Mouse (Mus musculus) heart, adult 9 months (tissue): ENCODE data around the gene Relb.
A peak's percentile ranks its signal among the peaks of the same experiment; 100 is the strongest.

Experiments
- DNase-seq, 2 experiments: peaks; one replicate each; pipeline ENCODE4 v3.0.0; 2022; ENCODE audit warnings: low spot score in 2 of 2

The Relb gene

DNA sequence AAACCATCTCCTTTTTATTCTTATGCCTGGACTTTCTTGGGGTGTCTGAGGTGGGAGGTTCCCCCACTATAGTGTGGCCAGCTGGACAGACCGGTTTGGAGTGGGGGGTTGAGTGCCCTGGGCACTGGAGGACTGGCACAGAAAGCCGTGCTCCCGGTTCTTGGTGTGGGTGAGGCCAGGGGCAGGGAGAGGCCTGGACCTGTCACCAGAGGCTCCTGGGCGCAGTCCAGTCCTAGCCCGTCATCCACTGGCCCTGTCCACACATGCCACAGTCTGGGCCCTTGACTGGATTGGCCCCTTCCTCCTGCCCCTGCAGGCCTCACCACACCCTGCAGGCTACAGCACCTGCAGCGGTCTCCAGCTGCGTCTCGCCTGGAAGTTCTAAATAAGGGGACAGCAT is 48.6 kb downstream of the Relb start:
- DNase-seq = no peak

DNA sequence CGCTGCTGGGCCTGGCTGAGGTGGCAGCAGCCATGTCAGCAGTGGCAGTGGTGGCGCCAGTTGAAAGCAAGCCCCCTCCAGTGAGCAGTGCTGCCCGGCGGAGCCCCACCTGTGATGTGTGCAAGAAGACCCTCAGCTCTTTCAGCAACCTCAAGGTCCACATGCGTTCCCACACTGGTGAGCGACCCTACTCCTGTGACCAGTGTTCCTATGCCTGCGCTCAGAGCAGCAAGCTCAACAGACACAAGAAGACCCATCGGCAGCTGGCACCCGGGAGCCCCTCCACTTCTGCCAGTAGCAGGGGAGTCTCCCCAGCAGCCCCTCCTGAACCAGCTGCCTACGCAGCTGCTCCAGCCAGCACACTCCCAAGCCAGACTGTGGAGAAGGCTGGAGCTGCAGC is 49.5 kb downstream of the Relb start:
- no peak for DNase-seq

DNA sequence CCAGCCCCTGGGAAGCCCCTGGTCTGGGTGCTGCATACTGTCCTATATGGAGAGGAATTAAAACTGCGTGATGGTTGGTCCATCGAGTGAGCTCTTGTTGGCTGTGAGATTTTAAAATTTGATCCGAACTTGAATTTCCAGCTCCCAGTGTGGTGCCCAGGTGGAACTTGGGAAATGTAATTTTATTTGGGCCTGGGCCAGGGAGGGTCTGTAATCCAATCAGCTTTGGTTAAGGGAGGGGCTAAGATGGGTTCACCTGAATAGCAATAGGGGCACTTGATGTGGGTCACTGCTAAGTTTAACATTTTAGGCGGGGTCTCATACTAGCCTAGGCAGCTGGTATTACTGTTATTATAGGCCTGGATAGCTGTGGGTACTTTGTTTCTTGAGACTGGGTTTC is 50.8 kb downstream of the Relb start:
- no peak for DNase-seq

DNA sequence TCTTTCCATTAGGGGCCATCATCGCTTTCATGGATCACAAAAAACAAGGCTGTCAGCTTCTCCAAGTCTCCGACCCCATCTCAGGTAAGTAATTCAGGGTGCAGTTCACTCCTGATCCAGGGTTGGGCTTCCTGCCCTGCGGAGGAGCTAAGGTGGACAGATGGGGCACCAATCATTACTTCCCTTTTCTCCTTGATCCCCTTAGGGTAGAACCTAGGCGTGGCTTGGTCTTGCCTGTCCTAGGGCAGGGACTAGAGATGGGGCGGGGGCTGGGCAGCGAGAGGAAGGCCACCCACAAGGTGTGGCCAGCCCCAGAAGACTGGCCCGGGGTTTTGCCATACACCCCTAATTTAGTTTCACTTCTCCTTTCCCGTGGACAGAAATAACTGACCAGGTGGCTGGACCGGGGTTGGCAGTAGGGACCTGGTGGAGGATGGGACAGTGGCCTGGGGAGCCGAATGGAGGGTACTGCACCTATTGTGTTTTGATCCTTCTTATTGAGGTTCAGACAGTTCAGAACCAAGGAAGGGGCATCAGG is 51.3 kb downstream of the Relb start:
- DNase-seq = no peak

DNA sequence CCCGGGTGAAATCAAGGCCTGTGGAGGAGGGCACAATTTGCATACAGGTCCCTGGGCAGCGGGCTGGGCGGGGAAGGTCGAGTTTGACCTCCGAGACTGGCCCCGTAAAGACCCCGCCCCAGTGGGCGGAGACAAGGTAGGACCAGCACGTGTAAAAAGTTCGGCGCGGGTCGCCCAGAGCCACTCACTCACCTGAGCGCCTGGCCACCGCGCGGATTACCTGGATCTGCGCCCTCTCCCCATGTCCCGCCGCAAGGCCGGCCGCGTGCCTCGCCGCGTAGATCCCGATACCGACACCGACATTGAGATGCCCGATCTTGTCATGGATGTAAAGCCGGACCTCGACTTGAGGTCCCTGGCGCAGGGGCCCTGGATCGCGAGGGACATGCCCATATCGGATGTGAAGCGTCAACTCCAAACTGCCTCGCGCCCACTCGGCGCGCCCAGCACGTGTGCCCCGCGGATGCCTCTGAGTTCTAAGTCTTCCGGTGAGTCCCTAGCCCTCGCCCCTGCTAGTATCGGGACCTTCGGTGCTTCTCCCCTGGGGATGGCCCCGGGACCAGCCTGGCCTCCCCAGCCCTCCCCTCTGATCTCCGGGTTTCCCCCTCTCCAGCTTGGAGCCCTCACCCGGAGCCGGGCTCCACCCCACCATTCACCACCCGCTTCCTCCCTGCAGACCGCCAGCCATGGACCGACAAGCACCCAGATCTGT is 51.9 kb downstream of the Relb start, which contains the start of the genes Zfp296 and Gemin7:
Zfp296 (plus strand) TSS at position 147 of the 712 bp plus-strand sequence.
Gemin7 (minus strand) TSS at position 455 of the 712 bp plus-strand sequence.
- no peak for DNase-seq

DNA sequence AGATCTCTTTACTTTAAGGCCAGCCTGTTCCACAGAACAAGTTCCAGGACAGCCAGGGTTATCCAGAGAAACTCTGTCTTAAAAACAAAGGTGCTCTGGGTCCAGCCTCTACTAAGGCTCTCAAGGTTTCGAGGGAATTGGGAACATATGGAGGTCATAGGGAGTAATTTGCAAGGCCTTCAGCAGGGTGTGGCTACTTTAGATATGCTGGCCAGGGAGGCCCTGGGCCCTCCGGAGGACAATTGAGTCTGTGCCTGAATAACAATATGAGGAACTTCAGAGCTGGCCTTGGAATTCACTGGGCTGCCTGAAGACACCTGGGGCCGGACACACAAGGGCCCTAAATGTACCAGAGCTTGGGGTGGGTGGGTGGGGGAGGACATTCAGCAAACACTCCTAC is 53.7 kb downstream of the Relb start:
- no peak for DNase-seq

DNA sequence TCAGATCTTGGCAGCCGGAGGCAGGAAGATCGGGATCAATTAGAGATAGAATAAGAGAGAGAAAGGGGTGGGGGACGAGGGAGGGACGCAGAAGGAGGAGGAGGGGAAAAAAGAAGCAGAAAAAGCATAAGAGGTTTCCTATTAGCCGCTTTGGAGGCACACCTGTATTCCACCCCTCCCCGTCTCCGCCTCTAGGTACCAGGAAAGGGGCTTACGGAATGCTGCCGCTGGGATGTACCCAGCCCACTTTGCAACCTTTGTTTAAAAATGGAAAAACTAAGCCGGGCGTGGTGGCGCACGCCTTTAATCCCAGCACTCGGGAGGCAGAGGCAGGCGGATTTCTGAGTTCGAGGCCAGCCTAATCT is 55.5 kb downstream of the Relb start:
- DNase-seq = no peak

DNA sequence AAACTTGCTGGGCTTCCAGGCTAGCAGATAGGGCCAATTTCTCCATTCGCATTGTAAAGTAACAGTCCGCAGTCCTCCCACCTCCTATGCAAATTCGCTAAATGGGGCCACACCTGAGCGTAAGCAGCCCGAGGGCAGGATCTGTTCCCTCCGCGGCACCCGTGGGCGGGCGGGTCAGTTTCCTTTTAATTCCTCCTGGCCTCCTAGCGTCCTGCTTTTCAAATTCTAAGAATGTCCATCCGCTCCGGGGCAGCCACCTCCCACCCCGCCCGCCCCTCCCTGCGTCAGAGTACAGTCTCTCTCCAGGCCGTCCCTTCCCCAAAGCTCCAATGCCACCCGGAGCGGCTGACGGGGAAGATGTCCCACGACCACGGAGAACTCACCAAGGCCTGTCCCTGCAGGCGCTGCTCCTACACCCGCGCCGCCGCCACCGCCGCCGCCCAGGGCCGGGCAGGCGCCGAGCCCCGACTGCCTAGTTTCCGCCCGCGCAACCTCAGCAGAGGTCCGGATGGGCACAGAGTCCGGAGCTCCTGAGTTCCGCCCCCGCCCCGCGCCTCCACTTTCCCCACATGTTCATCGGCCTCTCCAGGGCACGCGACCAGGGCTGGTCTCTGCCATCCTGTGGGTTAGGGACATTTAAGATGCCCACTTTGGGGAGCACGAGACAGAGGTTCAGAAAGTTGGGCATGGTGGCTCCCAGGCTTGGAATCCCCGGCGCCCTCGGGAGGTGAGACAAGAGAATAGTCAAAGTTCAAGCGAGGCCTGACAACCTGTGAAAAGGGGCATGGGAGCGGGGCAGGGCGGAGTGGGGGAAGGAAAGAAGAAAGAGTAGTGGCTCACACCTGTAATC is 56.1 kb downstream of the Relb start:
- DNase-seq = peak; percentile 75 to 78

DNA sequence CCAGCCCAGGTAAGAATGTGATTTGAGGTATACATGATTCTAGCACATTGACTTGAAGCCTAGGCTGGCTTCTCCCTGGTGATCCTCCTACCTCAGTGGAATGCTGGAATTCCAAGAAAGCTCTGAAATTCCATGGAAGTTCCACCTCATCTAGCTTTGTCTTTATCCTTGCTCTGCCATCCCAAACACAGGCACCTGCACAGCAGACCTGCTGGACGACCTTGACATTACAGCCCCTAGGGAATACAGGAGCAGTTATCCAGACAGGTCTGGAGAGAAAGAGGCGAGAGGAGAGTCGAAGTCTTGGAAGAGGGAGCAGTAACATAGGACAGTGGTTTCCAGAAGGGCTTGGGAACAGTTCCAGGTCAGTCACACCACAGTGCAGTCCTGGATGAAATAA is 59.6 kb downstream of the Relb start:
- no peak for DNase-seq

DNA sequence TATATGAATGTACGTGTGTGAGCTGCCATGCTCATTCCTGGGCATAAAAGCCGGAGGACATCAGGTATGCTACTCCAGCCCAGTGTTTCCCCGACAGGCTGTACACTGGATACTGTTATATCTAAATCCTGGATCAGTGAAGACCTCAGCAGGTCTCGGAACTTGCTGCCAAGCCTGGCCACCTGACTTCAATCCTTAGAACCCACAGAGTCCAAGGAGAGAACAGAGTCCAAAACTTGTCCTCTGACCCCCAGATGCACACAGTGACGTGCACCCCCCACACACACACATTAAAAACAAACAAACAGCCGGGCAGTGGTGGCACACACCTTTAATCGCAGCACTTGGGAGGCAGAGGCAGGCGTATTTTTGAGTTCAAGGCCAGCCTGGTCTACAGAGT is 61.8 kb downstream of the Relb start:
- no peak for DNase-seq

DNA sequence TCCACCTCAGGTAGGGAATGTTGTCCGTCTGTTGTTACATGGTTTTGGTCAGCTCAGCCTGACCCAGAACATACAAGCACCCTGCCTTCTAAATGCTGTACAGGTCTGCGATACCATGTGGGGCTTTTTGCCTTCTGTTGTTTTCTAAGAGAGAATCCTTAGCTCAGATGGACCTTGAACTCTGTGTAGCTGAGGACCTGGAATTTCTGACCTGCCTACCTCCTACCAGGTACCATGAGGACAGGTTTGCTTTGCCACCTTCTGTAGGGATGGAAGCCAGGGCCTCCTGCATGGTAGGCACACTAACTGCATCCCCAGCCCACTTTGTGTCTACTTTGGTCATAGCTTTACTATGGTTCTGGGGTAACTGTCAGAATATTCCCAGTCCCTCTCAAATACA is 63.4 kb downstream of the Relb start:
- DNase-seq = no peak

DNA sequence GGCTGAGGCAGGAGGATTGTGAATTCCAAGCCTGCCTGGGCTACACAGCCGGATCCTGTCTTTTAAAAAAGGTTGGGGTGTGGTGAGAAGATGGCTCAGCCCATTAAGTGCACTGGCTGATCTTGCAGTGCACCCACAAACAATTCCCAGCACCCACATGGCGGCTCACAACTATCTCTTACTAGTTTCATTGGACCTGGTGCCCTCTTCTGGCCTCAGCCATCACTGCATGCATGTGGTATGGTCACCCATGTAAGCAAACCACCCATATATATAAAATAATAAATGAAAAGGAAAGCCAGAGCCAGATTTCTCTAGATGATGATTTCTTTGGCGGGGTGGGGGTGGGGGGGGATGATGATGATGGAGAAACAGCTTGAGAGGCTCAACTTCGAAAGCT is 64.8 kb downstream of the Relb start:
- DNase-seq = no peak

DNA sequence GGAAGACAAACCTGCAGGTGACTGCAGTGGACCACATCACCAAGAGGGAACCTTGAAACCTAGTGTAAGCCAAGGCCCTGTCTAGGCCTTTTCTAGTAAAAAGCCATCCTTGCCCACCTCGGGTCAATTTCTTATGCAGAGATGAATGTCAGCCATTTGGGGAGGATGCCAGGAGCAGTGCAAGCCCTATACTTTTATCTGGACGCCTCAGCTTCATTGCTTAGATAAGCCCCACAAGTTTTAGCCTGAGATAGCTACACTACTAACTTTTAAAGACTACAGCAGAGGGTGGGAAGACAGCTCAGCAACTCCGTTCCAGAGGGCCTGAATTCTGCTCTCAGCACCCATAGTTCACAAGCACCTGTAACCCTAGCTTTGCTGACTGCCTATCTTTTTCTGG is 65.4 kb downstream of the Relb start:
- DNase-seq = no peak

DNA sequence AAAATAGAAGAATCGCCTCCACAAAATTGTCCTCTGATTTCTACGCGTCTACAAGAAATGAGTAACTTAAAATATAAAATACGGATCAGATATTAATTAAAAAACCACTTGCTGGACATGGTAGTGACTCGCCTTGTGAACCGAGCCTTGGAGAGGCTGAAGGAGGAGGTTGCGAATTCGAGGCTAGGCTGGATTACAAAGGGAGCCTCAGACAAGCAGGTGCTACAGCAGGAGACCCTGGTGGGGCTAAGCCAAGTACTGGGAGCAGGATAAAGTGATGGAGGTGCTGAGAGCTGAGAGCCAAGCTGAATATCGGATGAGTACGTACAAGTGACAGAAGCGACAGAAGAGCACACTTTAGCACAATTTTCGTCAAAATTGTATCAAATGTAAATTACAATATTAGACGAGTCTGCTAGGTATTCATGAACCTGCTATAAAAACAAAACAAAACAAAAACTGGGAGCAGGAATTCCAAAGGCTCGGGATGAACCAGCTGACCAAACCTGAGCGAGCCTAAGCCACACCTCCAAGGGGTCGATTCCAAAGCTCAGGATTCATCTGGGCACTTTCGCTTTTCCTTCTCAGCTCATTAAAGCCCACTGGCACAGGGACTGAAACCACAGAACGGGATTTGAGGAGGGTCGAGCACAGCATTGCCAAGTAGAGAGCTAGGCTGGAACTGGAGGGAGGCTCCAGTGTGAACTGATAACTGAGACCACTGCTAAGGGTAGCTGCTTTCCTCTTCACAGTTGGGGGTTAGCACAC is 66.4 kb downstream of the Relb start, which contains the start of gene Ppp1r37:
Ppp1r37 (minus strand) TSS at position 434 of the 768 bp plus-strand sequence.
- DNase-seq = peak in 1 of 2 experiments; percentile 44

DNA sequence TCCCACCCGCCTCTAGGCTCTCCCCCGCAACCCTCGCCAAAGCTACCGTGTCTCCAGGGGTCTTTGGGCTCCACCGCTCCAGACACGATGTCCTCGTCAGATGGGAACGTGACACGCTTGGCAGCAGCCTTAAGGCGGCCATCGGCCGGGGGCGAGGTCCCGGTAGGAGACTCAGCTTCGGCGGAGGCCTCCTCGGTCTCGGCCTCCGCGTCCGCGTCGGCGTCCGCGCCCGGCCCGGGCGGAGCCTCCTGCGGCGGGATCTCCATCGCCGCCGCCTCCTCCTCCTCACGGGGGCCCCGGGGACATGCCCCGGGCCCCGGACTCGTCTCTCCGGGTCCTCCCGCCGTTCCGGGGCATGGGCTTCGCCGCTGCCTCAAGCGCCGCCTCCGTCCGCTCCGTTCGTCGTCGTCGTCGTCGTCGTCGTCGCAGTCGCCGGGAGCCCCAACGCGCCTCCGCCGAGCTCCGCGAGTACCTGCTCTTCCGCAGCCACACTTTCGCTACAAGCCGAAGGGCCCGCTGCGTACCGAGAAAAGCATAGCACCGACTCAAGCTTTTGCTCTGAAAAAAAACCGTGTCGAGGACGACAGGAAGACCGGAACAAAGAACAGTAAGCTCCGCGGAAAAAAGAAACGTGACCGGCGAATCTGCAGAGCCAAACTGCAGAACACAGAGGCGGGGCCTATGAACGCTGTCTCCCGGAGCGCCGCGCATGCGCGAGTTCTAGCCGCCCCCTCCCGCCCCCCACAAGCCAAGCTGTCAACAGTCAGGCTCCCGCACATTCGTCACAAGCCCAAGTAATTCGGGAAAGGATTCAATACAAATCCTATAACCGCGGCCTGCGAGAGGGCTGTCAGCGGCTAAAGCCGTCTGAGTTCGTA is 67.2 kb downstream of the Relb start:
- DNase-seq = peak; percentile 82 to 89

DNA sequence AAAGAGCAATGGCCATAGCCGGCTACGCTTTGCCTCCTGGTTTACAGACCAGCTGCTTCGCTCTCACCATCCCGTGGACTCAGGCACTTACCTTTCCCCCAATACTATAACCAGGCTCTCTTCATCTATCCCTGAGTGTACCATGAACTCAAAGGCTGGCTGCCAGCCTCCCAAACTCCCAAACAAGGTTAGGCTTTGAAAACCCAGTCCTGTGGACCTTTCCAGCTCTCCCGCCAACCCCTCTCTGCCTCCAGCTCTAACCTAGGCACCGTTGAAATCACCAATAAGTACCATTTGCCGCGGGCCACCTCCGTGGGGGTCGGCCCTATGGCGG is 67.8 kb downstream of the Relb start:
- DNase-seq = no peak

DNA sequence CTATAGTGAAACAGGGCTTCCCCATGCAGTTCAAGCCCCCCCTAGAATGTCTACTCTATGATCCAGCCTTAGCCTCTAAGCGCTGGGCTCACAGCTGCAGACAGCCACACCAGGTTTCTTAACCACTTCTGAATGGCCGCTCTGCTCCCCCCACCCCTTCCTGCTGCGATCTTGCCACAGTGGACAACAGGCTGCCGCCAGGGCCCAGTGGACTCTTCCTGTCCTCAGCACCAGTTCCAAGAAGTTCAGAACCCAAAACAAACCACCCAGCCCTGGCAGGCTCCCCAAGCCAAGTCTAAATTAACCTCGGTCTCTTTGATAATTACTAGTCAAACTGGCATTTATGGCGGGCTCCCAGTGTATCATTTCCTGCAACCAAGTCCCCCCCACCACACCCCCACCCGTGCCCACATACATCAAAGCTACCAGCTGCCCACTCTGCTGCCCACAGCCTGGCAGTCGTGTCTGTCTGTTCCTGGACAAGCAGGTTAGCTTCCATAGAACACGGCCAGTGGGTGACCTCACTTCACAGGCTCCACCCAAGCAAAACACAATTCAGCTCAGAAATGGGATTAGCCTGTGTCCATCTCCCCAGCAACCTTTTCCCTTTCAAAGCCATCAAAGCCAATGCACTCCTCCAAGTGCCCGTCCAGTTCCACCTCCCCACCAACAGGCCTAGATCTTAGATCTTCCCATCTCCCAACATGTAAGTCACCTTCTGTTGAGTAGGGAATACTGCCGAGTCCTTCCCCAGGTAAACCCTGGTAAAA is 68.6 kb downstream of the Relb start:
- no peak for DNase-seq

DNA sequence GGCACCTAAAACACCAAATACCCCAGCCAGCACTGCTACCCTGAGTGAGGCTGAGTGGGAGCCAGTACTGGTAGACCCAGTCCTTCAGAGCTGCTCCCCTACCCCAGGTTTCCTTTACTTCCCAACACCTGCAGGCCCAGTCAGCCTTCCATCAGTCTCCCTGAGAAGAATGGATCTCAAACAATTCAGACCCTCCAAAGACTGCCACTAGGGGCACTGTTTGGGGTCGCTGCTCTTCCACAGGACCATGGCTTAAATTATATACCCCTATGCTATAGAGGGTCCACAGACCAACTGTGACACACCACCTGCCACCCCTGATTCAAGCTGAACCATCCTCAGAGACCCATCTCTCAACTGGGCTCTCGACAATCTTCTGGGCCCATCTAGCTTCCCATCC is 70.3 kb downstream of the Relb start:
- no peak for DNase-seq

DNA sequence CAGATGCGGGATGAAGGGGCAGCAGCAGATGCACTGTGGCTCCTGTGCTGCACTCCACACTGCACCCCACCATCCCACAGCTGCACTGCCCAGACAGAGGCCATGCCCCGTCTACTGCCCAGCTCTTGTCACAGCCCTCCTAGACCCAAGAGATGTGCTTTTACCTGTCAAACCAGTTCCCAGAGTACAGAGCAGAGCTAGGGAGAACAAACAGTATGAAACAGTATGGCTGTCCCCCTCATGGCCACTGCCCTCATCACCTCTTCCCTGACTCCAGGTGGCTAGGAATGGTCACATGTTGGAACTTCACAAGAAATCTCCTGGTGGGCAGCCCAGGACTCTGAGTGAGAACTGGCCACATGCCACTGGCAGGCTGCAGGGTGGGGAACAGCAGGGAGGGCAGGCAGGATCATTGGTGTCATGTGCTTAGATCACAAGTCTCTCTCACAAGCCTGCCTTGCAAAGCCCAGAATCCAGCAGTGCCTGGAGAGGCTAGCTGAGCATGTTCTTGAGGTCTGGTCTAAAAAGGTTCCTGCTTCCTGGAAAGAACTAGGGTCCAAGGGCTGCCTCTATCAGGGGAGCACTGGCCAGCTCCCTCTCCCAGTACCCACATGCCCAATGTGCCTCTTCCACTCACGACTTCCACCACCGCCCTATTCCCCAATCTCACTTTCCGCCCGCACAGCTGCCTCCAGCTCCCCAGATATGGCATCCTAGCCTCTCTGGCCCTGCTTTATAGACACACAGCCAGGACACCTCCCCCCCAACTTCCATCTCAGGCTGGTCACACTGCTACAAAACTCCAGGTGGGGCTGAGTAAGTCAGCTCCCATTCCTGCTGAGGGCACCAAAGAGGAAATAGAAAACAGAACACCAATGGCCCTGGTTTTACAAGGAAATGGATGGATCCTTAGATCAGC is 71.0 kb downstream of the Relb start:
- peak; percentile 25 to 45 for DNase-seq
